Mouse (Mus musculus): ENCODE measurements around the gene Parp8.

The Parp8 gene

GRCm38 (mm10) chr13:116962480-116963462, 62.6 kb downstream of the Parp8 start:
- DNase-seq (ENCODE audit: low read depth, low spot score): no peak

- DNase-seq (ENCODE audit: low read depth, low spot score): no peak
These were observed 66.4 kb downstream of the Parp8 start for GRCm38 (mm10) chr13:116958776-116959589.

GRCm38 (mm10) chr13:116957577-116957976, 67.8 kb downstream of the Parp8 start:
- no peak for DNase-seq (ENCODE audit: low read depth, low spot score)

- DNase-seq (ENCODE audit: low read depth, low spot score): no peak
These were observed 74.0 kb downstream of the Parp8 start for GRCm38 (mm10) chr13:116951336-116951735.

- DNase-seq (ENCODE audit: low read depth, low spot score): no peak
These were observed 75.8 kb downstream of the Parp8 start for GRCm38 (mm10) chr13:116949527-116949926.

GRCm38 (mm10) chr13:116949056-116949455, 76.3 kb downstream of the Parp8 start:
- no peak for DNase-seq (ENCODE audit: low read depth, low spot score)

- DNase-seq (ENCODE audit: low read depth, low spot score): no peak
These were observed 77.1 kb downstream of the Parp8 start for GRCm38 (mm10) chr13:116948299-116948659.

- DNase-seq (ENCODE audit: low read depth, low spot score): no peak
These were observed 77.6 kb downstream of the Parp8 start for GRCm38 (mm10) chr13:116947611-116948298.

- no peak for DNase-seq (ENCODE audit: low read depth, low spot score)
These were observed 78.8 kb downstream of the Parp8 start for GRCm38 (mm10) chr13:116946566-116946965.

GRCm38 (mm10) chr13:116941280-116942015, 83.9 kb downstream of the Parp8 start:
- no peak for DNase-seq (ENCODE audit: low read depth, low spot score)

GRCm38 (mm10) chr13:116940761-116941160, 84.6 kb downstream of the Parp8 start:
- no peak for DNase-seq (ENCODE audit: low read depth, low spot score)

GRCm38 (mm10) chr13:116937019-116937418, 88.3 kb downstream of the Parp8 start:
- peak; percentile 42 for DNase-seq (ENCODE audit: low read depth, low spot score)

- no peak for DNase-seq (ENCODE audit: low read depth, low spot score)
These were observed 107.9 kb downstream of the Parp8 start for GRCm38 (mm10) chr13:116917387-116917930.

- DNase-seq (ENCODE audit: low read depth, low spot score): no peak
These were observed 117.1 kb downstream of the Parp8 start for GRCm38 (mm10) chr13:116908284-116908683.

- no peak for DNase-seq (ENCODE audit: low read depth, low spot score)
These were observed 121.9 kb downstream of the Parp8 start for GRCm38 (mm10) chr13:116903394-116903793.

- DNase-seq (ENCODE audit: low read depth, low spot score): no peak
These were observed 126.9 kb downstream of the Parp8 start for GRCm38 (mm10) chr13:116898395-116898794.

GRCm38 (mm10) chr13:116897711-116898110, 127.6 kb downstream of the Parp8 start:
- DNase-seq (ENCODE audit: low read depth, low spot score): no peak

- no peak for DNase-seq (ENCODE audit: low read depth, low spot score)
These were observed 140.9 kb downstream of the Parp8 start for GRCm38 (mm10) chr13:116884422-116884942.

GRCm38 (mm10) chr13:116882226-116882625, 143.1 kb downstream of the Parp8 start:
- no peak for DNase-seq (ENCODE audit: low read depth, low spot score)

- no peak for DNase-seq (ENCODE audit: low read depth, low spot score)
These were observed 145.7 kb downstream of the Parp8 start for GRCm38 (mm10) chr13:116879580-116880192.
